In the genomic region with DNA sequence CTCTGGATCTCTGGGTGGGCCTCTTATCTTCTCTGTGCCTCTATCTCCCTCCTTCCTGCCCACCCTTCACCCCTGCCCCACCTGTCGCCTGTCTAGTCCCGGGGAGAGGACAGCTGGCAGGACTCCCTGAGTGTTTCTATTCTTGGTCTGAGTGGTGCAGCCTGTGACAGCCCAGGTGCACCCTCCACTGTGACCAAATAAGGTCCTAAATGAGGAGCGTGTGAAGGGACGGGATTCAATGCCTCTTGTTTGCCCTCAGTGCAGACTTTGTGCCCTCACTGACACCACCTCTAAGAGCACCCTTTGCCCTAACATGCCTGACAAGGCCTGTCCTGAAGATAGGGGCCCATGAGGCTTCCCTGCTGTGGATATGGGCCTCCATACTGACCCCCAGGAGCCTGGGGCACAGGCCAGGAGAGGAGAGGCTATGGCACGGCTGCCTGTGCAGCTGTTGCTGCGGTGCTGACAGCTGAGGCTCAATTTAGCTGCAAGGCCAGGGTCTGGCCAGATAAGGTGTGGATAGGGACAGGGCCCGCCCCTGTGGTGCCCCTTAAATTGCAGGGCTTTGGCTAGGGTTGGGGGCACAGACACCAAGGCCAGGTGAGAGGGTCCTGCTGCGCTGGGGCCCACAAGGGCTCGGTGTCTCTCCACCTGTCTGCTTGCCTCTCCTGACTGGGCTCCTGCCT, we compare ENCODE assay signal across 8 mouse cellular contexts. TPM values are rescaled to one million over a fixed set of nuclear protein-coding genes. Genes with fewer than 3 reads are reported as not detected.
DNase-seq lines count a peak whose midpoint lies in the region; ATAC-seq and TF ChIP-seq lines count a peak whose summit lies in the region.

No protein-coding gene starts in this region.

- peaks cover 16% of the 10 kb centered on the region for H3K27me3 ChIP-seq in hindbrain, embryonic 14.5 days (ENCODE audit: control insufficient read depth, insufficient read depth, low read length)
- H3K27me3 ChIP-seq in midbrain, embryonic 11.5 days (ENCODE audit: control insufficient read depth, insufficient read depth, low read length), result no peaks in the 10 kb centered on the region; the same call in 1 of the 2 replicates

- no peak for TF ChIP-seq POLR2A in lung, adult 2 months (IDR thresholded peaks at IDR 0.05; ENCODE audit: borderline replicate concordance, extremely low read depth, low read depth, low read length)

- no peak for TF ChIP-seq CTCF in lung, adult 2 months (IDR thresholded peaks at IDR 0.05; ENCODE audit: insufficient read depth, low read length)

- H3K4me3 ChIP-seq in lung, adult 2 months (replicated peaks; ENCODE audit: extremely low read depth, low read depth, low read length), result no peak overlapping the region
- no peak overlapping the region for H3K4me3 ChIP-seq in hindbrain, embryonic 14.5 days (replicated peaks; ENCODE audit: low read length)
- no peak overlapping the region for H3K4me3 ChIP-seq in midbrain, embryonic 11.5 days (ENCODE audit: low read depth, low read length)

- no peaks in the 10 kb centered on the region for H3K9me3 ChIP-seq in hindbrain, embryonic 14.5 days (ENCODE audit: control insufficient read depth, low read length)
- no peaks in the 10 kb centered on the region for H3K9me3 ChIP-seq in midbrain, embryonic 11.5 days (ENCODE audit: control insufficient read depth, low read length)

- H3K27ac ChIP-seq in hindbrain, embryonic 14.5 days, result 0 out of 2 replicates have a peak overlapping the region, but pooled peaks have one; percentile 29
- H3K27ac ChIP-seq in midbrain, embryonic 11.5 days (ENCODE audit: low read depth, low read length), result no peak overlapping the region

- H3K4me1 ChIP-seq in lung, adult 2 months (ENCODE audit: control insufficient read depth, insufficient read depth, low read length), result peaks cover 13% of the 10 kb centered on the region
- peaks cover 38% of the 10 kb centered on the region for H3K4me1 ChIP-seq in hindbrain, embryonic 14.5 days (replicated peaks; ENCODE audit: control insufficient read depth, insufficient read depth, low read length)
- peaks cover 19% of the 10 kb centered on the region for H3K4me1 ChIP-seq in midbrain, embryonic 11.5 days (ENCODE audit: control insufficient read depth, insufficient read depth, low read length)

- H3K9ac ChIP-seq in hindbrain, embryonic 14.5 days, result no peak overlapping the region; the same call in 1 of the 2 replicates
- no peak overlapping the region for H3K9ac ChIP-seq in midbrain, embryonic 11.5 days (ENCODE audit: low read length)

- DNase-seq in lung, adult 2 months, result peak; percentile 21
- DNase-seq in lung, postnatal 14 days, result no peak
- peak; percentile 63 for DNase-seq in gastrocnemius, postnatal 10 days
- DNase-seq in hindbrain, embryonic 14.5 days (ENCODE audit: low spot score), result no peak
- DNase-seq in midbrain, embryonic 11.5 days (ENCODE audit: low spot score, missing footprints), result peak; percentile 77
- no peak for DNase-seq in c-Kit-positive CD71-positive TER-119-positive erythroid progenitor cells, embryonic 14.5 days (ENCODE audit: low spot score)
- no peak for DNase-seq in urinary bladder, postnatal 36 days (ENCODE audit: low spot score in 2 of 2)

- WGBS in lung, adult 2 months, result 32% methylated on average over 9 of the region's 9 CpGs
- 66% methylated on average over 9 of the region's 9 CpGs for WGBS in hindbrain, embryonic 14.5 days
- WGBS in midbrain, embryonic 11.5 days, result 63% methylated on average over 9 of the region's 9 CpGs

- H3K4me2 ChIP-seq in hindbrain, embryonic 14.5 days (replicated peaks), result no peak overlapping the region
- H3K4me2 ChIP-seq in midbrain, embryonic 11.5 days, result no peak overlapping the region

- no peak for ATAC-seq in hindbrain, embryonic 14.5 days (ENCODE audit: low FRiP score)
- ATAC-seq in midbrain, embryonic 11.5 days (ENCODE audit: low FRiP score), result no peak
- ATAC-seq in granulocyte monocyte progenitor cell, adult 5-6 weeks (replicated peaks; ENCODE audit: poor library complexity, severe bottlenecking), result no peak

- no peaks in the 10 kb centered on the region for H3K36me3 ChIP-seq in hindbrain, embryonic 14.5 days (replicated peaks; ENCODE audit: control insufficient read depth, insufficient read depth)
- no peaks in the 10 kb centered on the region for H3K36me3 ChIP-seq in midbrain, embryonic 11.5 days (ENCODE audit: control insufficient read depth, insufficient read depth, low read length)

RNA-seq across cellular contexts. Expression of gene Josd2, which starts 5.3 kb away (rescaled TPM):
- 164 and 175 TPM in 2 replicates for polyA plus RNA-seq in lung, adult 2 months (2012; rRNA removed)
- total RNA-seq in gastrocnemius, postnatal 10 days (2021), result 10 to 100 TPM; 61.5 to 68.3 TPM
- 26.9 and 33.4 TPM in 2 replicates for polyA plus RNA-seq in hindbrain, embryonic 14.5 days (2014; fragmentation: Nextera tagmentation; extraction: Ambion mirVana)
- polyA plus RNA-seq in midbrain, embryonic 11.5 days (2014; fragmentation: Nextera tagmentation; extraction: Ambion mirVana), result 49.4 and 55.8 TPM in 2 replicates
- total RNA-seq in granulocyte monocyte progenitor cell, adult 5-6 weeks (2014; fragmentation: Nextera tagmentation), result 26.4 and 62.3 TPM in 2 replicates
- total RNA-seq in granulocyte monocyte progenitor cell, adult 5-6 weeks (2017), result 15.9 and 31.2 TPM in 2 replicates

RNA-seq across cellular contexts. Expression of gene Aspdh, which starts 7.9 kb away (rescaled TPM):
- 0.24 and 0.50 TPM in 2 replicates for polyA plus RNA-seq in lung, adult 2 months (2012; rRNA removed)
- not detected for total RNA-seq in gastrocnemius, postnatal 10 days (2021)
- 3.4 and 5.1 TPM in 2 replicates for polyA plus RNA-seq in hindbrain, embryonic 14.5 days (2014; fragmentation: Nextera tagmentation; extraction: Ambion mirVana)
- polyA plus RNA-seq in midbrain, embryonic 11.5 days (2014; fragmentation: Nextera tagmentation; extraction: Ambion mirVana), result 1.8 and 2.9 TPM in 2 replicates
- not detected in 2 replicates for total RNA-seq in granulocyte monocyte progenitor cell, adult 5-6 weeks (2014; fragmentation: Nextera tagmentation)
- total RNA-seq in granulocyte monocyte progenitor cell, adult 5-6 weeks (2017), result not detected in 2 replicates

RNA-seq across cellular contexts. Expression of gene Emc10, which starts 23.2 kb away (rescaled TPM):
- polyA plus RNA-seq in lung, adult 2 months (2012; rRNA removed), result 250 and 268 TPM in 2 replicates
- total RNA-seq in gastrocnemius, postnatal 10 days (2021), result 10 to 100 TPM; 50.8 to 52.6 TPM
- 167 and 182 TPM in 2 replicates for polyA plus RNA-seq in hindbrain, embryonic 14.5 days (2014; fragmentation: Nextera tagmentation; extraction: Ambion mirVana)
- polyA plus RNA-seq in midbrain, embryonic 11.5 days (2014; fragmentation: Nextera tagmentation; extraction: Ambion mirVana), result 91.8 and 99.3 TPM in 2 replicates
- total RNA-seq in granulocyte monocyte progenitor cell, adult 5-6 weeks (2014; fragmentation: Nextera tagmentation), result 63.1 and 126 TPM in 2 replicates
- total RNA-seq in granulocyte monocyte progenitor cell, adult 5-6 weeks (2017), result 33.7 and 42.0 TPM in 2 replicates

RNA-seq across cellular contexts. Expression of gene Fam71e1, which starts 23.3 kb away (rescaled TPM):
- 9.5 and 10.3 TPM in 2 replicates for polyA plus RNA-seq in lung, adult 2 months (2012; rRNA removed)
- total RNA-seq in gastrocnemius, postnatal 10 days (2021), result 1 to 10 TPM; 4.3 to 5.7 TPM
- polyA plus RNA-seq in hindbrain, embryonic 14.5 days (2014; fragmentation: Nextera tagmentation; extraction: Ambion mirVana), result 10.9 and 23.8 TPM in 2 replicates
- polyA plus RNA-seq in midbrain, embryonic 11.5 days (2014; fragmentation: Nextera tagmentation; extraction: Ambion mirVana), result 14.7 and 17.1 TPM in 2 replicates
- total RNA-seq in granulocyte monocyte progenitor cell, adult 5-6 weeks (2014; fragmentation: Nextera tagmentation), result 12.3 TPM in 1 of 2 replicates, not detected in the other
- 0.67 and 3.0 TPM in 2 replicates for total RNA-seq in granulocyte monocyte progenitor cell, adult 5-6 weeks (2017)

RNA-seq across cellular contexts. Expression of gene Lrrc4b, which starts 44.3 kb away (rescaled TPM):
- polyA plus RNA-seq in lung, adult 2 months (2012; rRNA removed), result 4.5 and 4.9 TPM in 2 replicates
- 1 to 10 TPM; 1.9 to 2.5 TPM for total RNA-seq in gastrocnemius, postnatal 10 days (2021)
- 26.4 and 26.5 TPM in 2 replicates for polyA plus RNA-seq in hindbrain, embryonic 14.5 days (2014; fragmentation: Nextera tagmentation; extraction: Ambion mirVana)
- polyA plus RNA-seq in midbrain, embryonic 11.5 days (2014; fragmentation: Nextera tagmentation; extraction: Ambion mirVana), result 9.2 and 10.3 TPM in 2 replicates
- not detected in 2 replicates for total RNA-seq in granulocyte monocyte progenitor cell, adult 5-6 weeks (2014; fragmentation: Nextera tagmentation)
- not detected in 2 replicates for total RNA-seq in granulocyte monocyte progenitor cell, adult 5-6 weeks (2017)

Comparison
In these comparisons a context has a peak if more than half of its experiments do, and no peak if none do; other contexts are left out.
1. DNase-seq: peak in lung, adult 2 months (single experiment), gastrocnemius, postnatal 10 days (single experiment) and midbrain, embryonic 11.5 days (single experiment); none in lung, postnatal 14 days (single experiment), hindbrain, embryonic 14.5 days (single experiment), c-Kit-positive CD71-positive TER-119-positive erythroid progenitor cells, embryonic 14.5 days (single experiment) and urinary bladder, postnatal 36 days (0 of 2).